Mouse (Mus musculus): ENCODE data around the gene Dirc2. TPM values are rescaled to one million over a fixed set of nuclear protein-coding genes. Genes with fewer than 3 reads are reported as not detected.

Dirc2 gene
- total RNA-seq, 1 experiment: 30.4 TPM

GRCm38 (mm10) chr16:35755502-35756334 lies 13.4 kb downstream of the Dirc2 start:
- H3K9ac ChIP-seq (ENCODE audit: insufficient read depth, low read depth, low read length, poor library complexity, severe bottlenecking): no peak overlapping the region
- in situ Hi-C loops (cut with MboI; ENCODE audit: low sequenced_read_pairs in 2 of 2, unreplicated experiment in 2 of 2): no loop called here
- DNase-seq (ENCODE audit: low read depth, low spot score): no peak
- H3K27ac ChIP-seq (ENCODE audit: insufficient read depth, low read depth, low read length, poor library complexity, severe bottlenecking): no peak overlapping the region
- H3K4me3 ChIP-seq (ENCODE audit: insufficient read depth in 1 of 2, low read depth in 1 of 2, low read length in 2 of 2, poor library complexity in 1 of 2, severe bottlenecking in 1 of 2): no peak overlapping the region
- no peaks in the 10 kb centered on the region for H3K9me3 ChIP-seq (ENCODE audit: control insufficient read depth, insufficient read depth, low read depth, low read length)
- TF ChIP-seq CHD2 (IDR thresholded peaks at IDR 0.05; ENCODE audit: low read depth, low read length): no peak
- no peak for TF ChIP-seq ZNF384 (IDR thresholded peaks at IDR 0.05; ENCODE audit: low read depth, low read length)
- no peak for TF ChIP-seq ZC3H11A (IDR thresholded peaks at IDR 0.05; ENCODE audit: borderline replicate concordance, low read depth, low read length)
- H3K36me3 ChIP-seq (ENCODE audit: control insufficient read depth, insufficient read depth, low read length, poor library complexity, severe bottlenecking): no peaks in the 10 kb centered on the region
- H3K4me1 ChIP-seq (ENCODE audit: control insufficient read depth in 2 of 2, insufficient read depth in 2 of 2, low read length in 2 of 2, poor library complexity in 1 of 2): peaks cover 0 to 2% of the 10 kb centered on the region in 2 experiments; a peak in 1 of 4 replicates

- Histone ChIP-seq H3K4me1 (ENCODE audit: control insufficient read depth in 2 of 2, insufficient read depth in 2 of 2, low read length in 2 of 2, poor library complexity in 1 of 2) (no peaks in the 10 kb centered on the region), H3K9me3 (ENCODE audit: control insufficient read depth, insufficient read depth, low read depth, low read length) (no peaks in the 10 kb centered on the region), H3K27ac (ENCODE audit: insufficient read depth, low read depth, low read length, poor library complexity, severe bottlenecking) (no peak overlapping the region), H3K4me3 (ENCODE audit: insufficient read depth in 1 of 2, low read depth in 1 of 2, low read length in 2 of 2, poor library complexity in 1 of 2, severe bottlenecking in 1 of 2) (no peak overlapping the region), H3K9ac (ENCODE audit: insufficient read depth, low read depth, low read length, poor library complexity, severe bottlenecking) (no peak overlapping the region), H3K36me3 (ENCODE audit: control insufficient read depth, insufficient read depth, low read length, poor library complexity, severe bottlenecking) (no peaks in the 10 kb centered on the region)
- TF ChIP-seq CHD2 (IDR thresholded peaks at IDR 0.05; ENCODE audit: low read depth, low read length) (no peak), MAFK (IDR thresholded peaks at IDR 0.05; ENCODE audit: insufficient read depth, low read depth, low read length) (no peak), ZC3H11A (IDR thresholded peaks at IDR 0.05; ENCODE audit: borderline replicate concordance, low read depth, low read length) (no peak), ZNF384 (IDR thresholded peaks at IDR 0.05; ENCODE audit: low read depth, low read length) (no peak), HCFC1 (IDR thresholded peaks at IDR 0.05; ENCODE audit: borderline replicate concordance, insufficient read depth, low read length) (no peak)
- in situ Hi-C loops (cut with MboI; ENCODE audit: low sequenced_read_pairs in 2 of 2, unreplicated experiment in 2 of 2): no loop called here
- no peak for DNase-seq (ENCODE audit: low read depth, low spot score)
Measured at GRCm38 (mm10) chr16:35753926-35754325, 15.2 kb downstream of the Dirc2 start.

- in situ Hi-C loops (cut with MboI; ENCODE audit: low sequenced_read_pairs in 2 of 2, unreplicated experiment in 2 of 2): no loop called here
- TF ChIP-seq MAFK (IDR thresholded peaks at IDR 0.05; ENCODE audit: insufficient read depth, low read depth, low read length) (no peak), ZC3H11A (IDR thresholded peaks at IDR 0.05; ENCODE audit: borderline replicate concordance, low read depth, low read length) (no peak), HCFC1 (IDR thresholded peaks at IDR 0.05; ENCODE audit: borderline replicate concordance, insufficient read depth, low read length) (no peak), ZNF384 (IDR thresholded peaks at IDR 0.05; ENCODE audit: low read depth, low read length) (no peak), CHD2 (IDR thresholded peaks at IDR 0.05; ENCODE audit: low read depth, low read length) (no peak)
Measured at GRCm38 (mm10) chr16:35751841-35752240, 17.3 kb downstream of the Dirc2 start.

GRCm38 (mm10) chr16:35749385-35749784 lies 19.8 kb downstream of the Dirc2 start:
- Histone ChIP-seq H3K27ac (ENCODE audit: insufficient read depth, low read depth, low read length, poor library complexity, severe bottlenecking) (no peak overlapping the region), H3K9ac (ENCODE audit: insufficient read depth, low read depth, low read length, poor library complexity, severe bottlenecking) (no peak overlapping the region), H3K4me3 (ENCODE audit: insufficient read depth in 1 of 2, low read depth in 1 of 2, low read length in 2 of 2, poor library complexity in 1 of 2, severe bottlenecking in 1 of 2) (no peak overlapping the region), H3K4me1 (ENCODE audit: control insufficient read depth in 2 of 2, insufficient read depth in 2 of 2, low read length in 2 of 2, poor library complexity in 1 of 2) (no peaks in the 10 kb centered on the region), H3K9me3 (ENCODE audit: control insufficient read depth, insufficient read depth, low read depth, low read length) (no peaks in the 10 kb centered on the region), H3K36me3 (ENCODE audit: control insufficient read depth, insufficient read depth, low read length, poor library complexity, severe bottlenecking) (no peaks in the 10 kb centered on the region)
- TF ChIP-seq CHD2 (IDR thresholded peaks at IDR 0.05; ENCODE audit: low read depth, low read length) (no peak), ZNF384 (IDR thresholded peaks at IDR 0.05; ENCODE audit: low read depth, low read length) (no peak), MAFK (IDR thresholded peaks at IDR 0.05; ENCODE audit: insufficient read depth, low read depth, low read length) (no peak), HCFC1 (IDR thresholded peaks at IDR 0.05; ENCODE audit: borderline replicate concordance, insufficient read depth, low read length) (no peak), ZC3H11A (IDR thresholded peaks at IDR 0.05; ENCODE audit: borderline replicate concordance, low read depth, low read length) (no peak)
- in situ Hi-C loops (cut with MboI; ENCODE audit: low sequenced_read_pairs in 2 of 2, unreplicated experiment in 2 of 2): no loop called here
- no peak for DNase-seq (ENCODE audit: low read depth, low spot score)

More at GRCm38 (mm10) chr16:35751841-35752240, 17.3 kb downstream of the Dirc2 start:
- Histone ChIP-seq H3K4me3 (ENCODE audit: insufficient read depth in 1 of 2, low read depth in 1 of 2, low read length in 2 of 2, poor library complexity in 1 of 2, severe bottlenecking in 1 of 2) (no peak overlapping the region), H3K9ac (ENCODE audit: insufficient read depth, low read depth, low read length, poor library complexity, severe bottlenecking) (no peak overlapping the region), H3K36me3 (ENCODE audit: control insufficient read depth, insufficient read depth, low read length, poor library complexity, severe bottlenecking) (no peaks in the 10 kb centered on the region), H3K4me1 (ENCODE audit: control insufficient read depth in 2 of 2, insufficient read depth in 2 of 2, low read length in 2 of 2, poor library complexity in 1 of 2) (no peaks in the 10 kb centered on the region), H3K27ac (ENCODE audit: insufficient read depth, low read depth, low read length, poor library complexity, severe bottlenecking) (no peak overlapping the region), H3K9me3 (ENCODE audit: control insufficient read depth, insufficient read depth, low read depth, low read length) (no peaks in the 10 kb centered on the region)
- no peak for DNase-seq (ENCODE audit: low read depth, low spot score)

All from ES-E14 (cell line).